Comparison of ENCODE assay signal across 15 mouse cellular contexts in the genomic region with DNA sequence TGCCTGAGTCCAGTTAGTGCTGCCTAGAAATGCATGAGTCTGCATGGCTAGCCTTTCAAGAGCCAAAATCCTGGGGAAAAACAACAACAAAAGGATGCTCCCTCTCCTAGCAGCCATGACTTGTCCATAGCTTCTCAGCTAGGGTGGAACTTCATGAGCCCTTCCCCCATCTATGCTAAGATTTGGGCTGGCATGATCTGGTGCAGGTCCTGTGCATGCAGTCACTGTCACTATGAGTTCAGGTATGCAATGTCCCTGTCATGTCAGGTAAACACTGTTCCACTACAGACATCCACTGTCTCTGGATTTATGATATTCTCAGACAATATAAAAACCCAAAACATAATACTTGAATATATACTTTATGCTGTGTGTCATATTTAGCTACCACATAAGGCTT.
"Had no signal": no experiment of that assay in that cellular context is flagged by ENCODE, and none has a peak within 500 bp of the region (broad histone marks: within the 10 kb centered on the region; RNA-seq: fewer than 3 reads in every experiment).

No protein-coding gene starts in this region.

- H3K9me3 ChIP-seq: midbrain, embryonic 10.5 days; neural tube, embryonic 12.5 days had no signal

- H3K27ac ChIP-seq: liver, embryonic 14.5 days; midbrain, embryonic 10.5 days; neural tube, embryonic 12.5 days had no signal

- H3K27me3 ChIP-seq: neural tube, embryonic 12.5 days had no signal

- H3K4me1 ChIP-seq: midbrain, embryonic 10.5 days had no signal

- H3K4me2 ChIP-seq: lung, embryonic 14.5 days; neural tube, embryonic 12.5 days had no signal

- H3K36me3 ChIP-seq: midbrain, embryonic 10.5 days; neural tube, embryonic 12.5 days had no signal

- H3K4me3 ChIP-seq: midbrain, embryonic 10.5 days; myocyte; neural tube, embryonic 12.5 days had no signal

- DNase-seq: lung, adult 18-20 months; lung, embryonic 14.5 days; lung, postnatal 10 days; lung, postnatal 4 days; right cerebral cortex, adult 18-20 months; right cerebral cortex, postnatal 25 days; right cerebral cortex, postnatal 4 days; spleen, adult 18-20 months; thymus, adult 18-20 months; thymus, postnatal 14 days; thymus, postnatal 36 days had no signal

- H3K9ac ChIP-seq: liver, embryonic 14.5 days; lung, embryonic 14.5 days; neural tube, embryonic 12.5 days had no signal
